Mouse (Mus musculus): ENCODE results near the gene Asxl1. TPM values are rescaled to one million over a fixed set of nuclear protein-coding genes. Genes with fewer than 3 reads are reported as not detected.

Gene Asxl1
- polyA plus RNA-seq, 1 experiment from 2014 or later = 14.2 TPM

GRCm38 (mm10) chr2:153397790-153398515 is 52.3 kb downstream of the Asxl1 start:
- Histone ChIP-seq H3K27ac (no peak overlapping the region), H3K4me1 (replicated peaks; ENCODE audit: control insufficient read depth, insufficient read depth, low read length) (no peaks in the 10 kb centered on the region), H3K9ac (no peak overlapping the region), H3K27me3 (ENCODE audit: control insufficient read depth, insufficient read depth, low read length) (no peaks in the 10 kb centered on the region), H3K4me3 (replicated peaks; ENCODE audit: low read length) (no peak overlapping the region), H3K9me3 (ENCODE audit: control insufficient read depth, low read length) (no peaks in the 10 kb centered on the region), H3K36me3 (replicated peaks; ENCODE audit: control insufficient read depth, insufficient read depth) (peaks cover 97% of the 10 kb centered on the region), H3K4me2 (replicated peaks) (no peak overlapping the region)
- WGBS = 93% methylated on average over 11 of the region's 11 CpGs
- no peak for DNase-seq (ENCODE audit: low spot score)
- ATAC-seq (ENCODE audit: low FRiP score) = no peak

GRCm38 (mm10) chr2:153399166-153399565 is 53.5 kb downstream of the Asxl1 start:
- Histone ChIP-seq H3K9me3 (ENCODE audit: control insufficient read depth, low read length) (no peaks in the 10 kb centered on the region), H3K36me3 (replicated peaks; ENCODE audit: control insufficient read depth, insufficient read depth) (peaks cover 89% of the 10 kb centered on the region), H3K4me3 (replicated peaks; ENCODE audit: low read length) (no peak overlapping the region), H3K4me1 (replicated peaks; ENCODE audit: control insufficient read depth, insufficient read depth, low read length) (no peaks in the 10 kb centered on the region), H3K9ac (no peak overlapping the region), H3K4me2 (replicated peaks) (no peak overlapping the region), H3K27ac (no peak overlapping the region), H3K27me3 (ENCODE audit: control insufficient read depth, insufficient read depth, low read length) (no peaks in the 10 kb centered on the region)
- 79% methylated on average over 15 of the region's 15 CpGs for WGBS
- DNase-seq (ENCODE audit: low spot score) (no peak), ATAC-seq (ENCODE audit: low FRiP score) (no peak)

GRCm38 (mm10) chr2:153404062-153404461 is 58.4 kb downstream of the Asxl1 start:
- Histone ChIP-seq H3K36me3 (replicated peaks; ENCODE audit: control insufficient read depth, insufficient read depth) (peaks cover 83% of the 10 kb centered on the region), H3K27me3 (ENCODE audit: control insufficient read depth, insufficient read depth, low read length) (no peaks in the 10 kb centered on the region), H3K27ac (no peak overlapping the region), H3K4me1 (replicated peaks; ENCODE audit: control insufficient read depth, insufficient read depth, low read length) (no peaks in the 10 kb centered on the region), H3K4me2 (replicated peaks) (no peak overlapping the region), H3K9me3 (ENCODE audit: control insufficient read depth, low read length) (no peaks in the 10 kb centered on the region), H3K4me3 (replicated peaks; ENCODE audit: low read length) (no peak overlapping the region), H3K9ac (no peak overlapping the region)
- WGBS = 96% methylated on average over 3 of the region's 3 CpGs
- DNase-seq (ENCODE audit: low spot score) (no peak), ATAC-seq (ENCODE audit: low FRiP score) (no peak)

- no peak for DNase-seq (ENCODE audit: low spot score)
- Histone ChIP-seq H3K9me3 (ENCODE audit: control insufficient read depth, low read length) (no peaks in the 10 kb centered on the region), H3K4me1 (replicated peaks; ENCODE audit: control insufficient read depth, insufficient read depth, low read length) (no peaks in the 10 kb centered on the region), H3K27me3 (ENCODE audit: control insufficient read depth, insufficient read depth, low read length) (no peaks in the 10 kb centered on the region), H3K27ac (no peak overlapping the region), H3K4me3 (replicated peaks; ENCODE audit: low read length) (no peak overlapping the region), H3K4me2 (replicated peaks) (no peak overlapping the region), H3K36me3 (replicated peaks; ENCODE audit: control insufficient read depth, insufficient read depth) (peaks cover 82% of the 10 kb centered on the region), H3K9ac (no peak overlapping the region)
- 87% methylated on average over 3 of the region's 3 CpGs for WGBS
- ATAC-seq (ENCODE audit: low FRiP score) = no peak
Observed at GRCm38 (mm10) chr2:153404882-153405281, 59.3 kb downstream of the Asxl1 start.

GRCm38 (mm10) chr2:153406882-153407281 is 61.3 kb downstream of the Asxl1 start:
- WGBS = 79% methylated on average over 6 of the region's 6 CpGs
- Histone ChIP-seq H3K4me1 (replicated peaks; ENCODE audit: control insufficient read depth, insufficient read depth, low read length) (no peaks in the 10 kb centered on the region), H3K27me3 (ENCODE audit: control insufficient read depth, insufficient read depth, low read length) (no peaks in the 10 kb centered on the region), H3K27ac (no peak overlapping the region), H3K4me3 (replicated peaks; ENCODE audit: low read length) (no peak overlapping the region), H3K36me3 (replicated peaks; ENCODE audit: control insufficient read depth, insufficient read depth) (peaks cover 82% of the 10 kb centered on the region), H3K9me3 (ENCODE audit: control insufficient read depth, low read length) (no peaks in the 10 kb centered on the region), H3K9ac (no peak overlapping the region), H3K4me2 (replicated peaks) (no peak overlapping the region)
- no peak for DNase-seq (ENCODE audit: low spot score)
- no peak for ATAC-seq (ENCODE audit: low FRiP score)

- H3K27ac ChIP-seq = no peak overlapping the region
Observed at GRCm38 (mm10) chr2:153408971-153409370, 63.3 kb downstream of the Asxl1 start.

GRCm38 (mm10) chr2:153411557-153411956 is 65.9 kb downstream of the Asxl1 start:
- DNase-seq (ENCODE audit: low spot score) (no peak), ATAC-seq (ENCODE audit: low FRiP score) (no peak)
- peaks cover 98% of the 10 kb centered on the region for H3K36me3 ChIP-seq (replicated peaks; ENCODE audit: control insufficient read depth, insufficient read depth)
- H3K27me3 ChIP-seq (ENCODE audit: control insufficient read depth, insufficient read depth, low read length) = no peaks in the 10 kb centered on the region
- no peak overlapping the region for H3K4me3 ChIP-seq (replicated peaks; ENCODE audit: low read length)
- H3K4me1 ChIP-seq (replicated peaks; ENCODE audit: control insufficient read depth, insufficient read depth, low read length) = no peaks in the 10 kb centered on the region
- WGBS = 69% methylated on average over 9 of the region's 9 CpGs
- H3K9ac ChIP-seq = no peak overlapping the region
- H3K4me2 ChIP-seq (replicated peaks) = no peak overlapping the region
- no peaks in the 10 kb centered on the region for H3K9me3 ChIP-seq (ENCODE audit: control insufficient read depth, low read length)
- no peak overlapping the region for H3K27ac ChIP-seq

More at GRCm38 (mm10) chr2:153408971-153409370, 63.3 kb downstream of the Asxl1 start:
- H3K36me3 ChIP-seq (replicated peaks; ENCODE audit: control insufficient read depth, insufficient read depth) = peaks cover 91% of the 10 kb centered on the region
- 82% methylated on average over 3 of the region's 3 CpGs for whole genome bisulfite sequencing
- no peak overlapping the region for H3K4me3 ChIP-seq (replicated peaks; ENCODE audit: low read length)
- ATAC-seq (ENCODE audit: low FRiP score) (no peak), DNase-seq (ENCODE audit: low spot score) (no peak)
- no peaks in the 10 kb centered on the region for H3K4me1 ChIP-seq (replicated peaks; ENCODE audit: control insufficient read depth, insufficient read depth, low read length)
- no peaks in the 10 kb centered on the region for H3K9me3 ChIP-seq (ENCODE audit: control insufficient read depth, low read length)
- no peak overlapping the region for H3K9ac ChIP-seq
- no peaks in the 10 kb centered on the region for H3K27me3 ChIP-seq (ENCODE audit: control insufficient read depth, insufficient read depth, low read length)
- no peak overlapping the region for H3K4me2 ChIP-seq (replicated peaks)

- no peak for DNase-seq (ENCODE audit: low spot score)
- 68% methylated on average over 6 of the region's 6 CpGs for WGBS
Observed at GRCm38 (mm10) chr2:153412563-153412962, 66.9 kb downstream of the Asxl1 start.

GRCm38 (mm10) chr2:153414607-153415006 is 69.0 kb downstream of the Asxl1 start:
- Histone ChIP-seq H3K36me3 (replicated peaks; ENCODE audit: control insufficient read depth, insufficient read depth) (peaks cover 100% of the 10 kb centered on the region), H3K9me3 (ENCODE audit: control insufficient read depth, low read length) (no peaks in the 10 kb centered on the region), H3K9ac (no peak overlapping the region), H3K27ac (no peak overlapping the region), H3K4me1 (replicated peaks; ENCODE audit: control insufficient read depth, insufficient read depth, low read length) (no peaks in the 10 kb centered on the region), H3K4me3 (replicated peaks; ENCODE audit: low read length) (no peak overlapping the region), H3K27me3 (ENCODE audit: control insufficient read depth, insufficient read depth, low read length) (no peaks in the 10 kb centered on the region), H3K4me2 (replicated peaks) (no peak overlapping the region)
- WGBS = 50% methylated on average over 2 of the region's 2 CpGs
- ATAC-seq (ENCODE audit: low FRiP score) = no peak
- no peak for DNase-seq (ENCODE audit: low spot score)

More at GRCm38 (mm10) chr2:153412563-153412962, 66.9 kb downstream of the Asxl1 start:
- H3K4me3 ChIP-seq (replicated peaks; ENCODE audit: low read length) = no peak overlapping the region
- H3K36me3 ChIP-seq (replicated peaks; ENCODE audit: control insufficient read depth, insufficient read depth) = peaks cover 99% of the 10 kb centered on the region
- no peak overlapping the region for H3K4me2 ChIP-seq (replicated peaks)
- H3K27me3 ChIP-seq (ENCODE audit: control insufficient read depth, insufficient read depth, low read length) = no peaks in the 10 kb centered on the region
- H3K4me1 ChIP-seq (replicated peaks; ENCODE audit: control insufficient read depth, insufficient read depth, low read length) = no peaks in the 10 kb centered on the region
- ATAC-seq (ENCODE audit: low FRiP score) = no peak
- H3K9me3 ChIP-seq (ENCODE audit: control insufficient read depth, low read length) = no peaks in the 10 kb centered on the region
- H3K27ac ChIP-seq = no peak overlapping the region
- no peak overlapping the region for H3K9ac ChIP-seq
